Mouse (Mus musculus) small intestine, adult 2 months (tissue): ENCODE measurements around the gene Sprr2d.

Experiments
- CTCF ChIP-seq: fragments of 200-500 bp; IDR thresholded peaks from 2 replicates; pipeline ENCODE4 v1.5.1; 2012; ENCODE audit warnings: low read depth, mild to moderate bottlenecking, control low read depth, inconsistent platforms, low read length, moderate library complexity, mixed read lengths; ENCODE audit not compliant: insufficient replicate concordance, insufficient read length; ENCODE audit errors: extremely low read depth
- POLR2A ChIP-seq: fragments of 200-500 bp; IDR thresholded peaks from 2 replicates; pipeline ENCODE4 v1.6.1; 2012; ENCODE audit warnings: low read depth, mild to moderate bottlenecking, control low read depth, inconsistent platforms, low read length, moderate library complexity

GRCm38 (mm10) chr3:92361619-92362018 is 22.7 kb downstream of the Sprr2d start:
- TF ChIP-seq POLR2A: no peak
- no peak for TF ChIP-seq CTCF
